Mouse (Mus musculus) MEL (cell line): Measurements from ENCODE around the gene Fars2.

Experiments used
- CTCF ChIP-seq, 3 experiments: IDR thresholded peaks in 2 of 3; conservative IDR thresholded peaks in 1 of 3; 2 replicates each; pipeline ENCODE4 v1.5.1; 2011 to 2012; ENCODE audit warnings: low read length in 3 of 3, low read depth in 2 of 3, mild to moderate bottlenecking in 2 of 3, improper control_type of control experiment in 1 of 3, inconsistent platforms in 1 of 3, mixed read lengths in 1 of 3, moderate library complexity in 1 of 3; ENCODE audit not compliant: control insufficient read depth in 1 of 3, insufficient read depth in 1 of 3, poor library complexity in 1 of 3, severe bottlenecking in 1 of 3
- EP300 ChIP-seq, 2 experiments: IDR thresholded peaks; 2 replicates each; pipeline ENCODE4 v1.6.1; 2011; ENCODE audit warnings: improper control_type of control experiment in 2 of 2, low read length in 2 of 2, low read depth in 1 of 2, mild to moderate bottlenecking in 1 of 2
- GATA1 ChIP-seq: IDR thresholded peaks from 2 replicates; pipeline ENCODE4 v1.6.1; 2011; ENCODE audit warnings: low read depth, low read length, improper control_type of control experiment
- HCFC1 ChIP-seq: IDR thresholded peaks from 2 replicates; pipeline ENCODE4 v1.6.1; 2012; ENCODE audit warnings: low read depth, mild to moderate bottlenecking, inconsistent platforms, low read length, improper control_type of control experiment, moderate library complexity
- MYC ChIP-seq: IDR thresholded peaks from 2 replicates; pipeline ENCODE4 v1.6.1; 2011; ENCODE audit warnings: low read depth, mild to moderate bottlenecking, low read length, improper control_type of control experiment, moderate library complexity
- POLR2A ChIP-seq, 2 experiments: IDR thresholded peaks; 2 replicates each; pipeline ENCODE4 v1.6.1; 2011 to 2012; ENCODE audit warnings: low read length in 2 of 2, mild to moderate bottlenecking in 2 of 2, control low read depth in 1 of 2, improper control_type of control experiment in 1 of 2, low read depth in 1 of 2, moderate library complexity in 1 of 2; ENCODE audit not compliant: control insufficient read depth in 1 of 2, insufficient read depth in 1 of 2, poor library complexity in 1 of 2
- USF2 ChIP-seq, 2 experiments: IDR thresholded peaks; 2 replicates each; pipeline ENCODE4 v1.6.1; 2011 to 2012; ENCODE audit warnings: improper control_type of control experiment in 2 of 2, low read length in 2 of 2, borderline replicate concordance in 1 of 2, inconsistent platforms in 1 of 2, low read depth in 1 of 2, mild to moderate bottlenecking in 1 of 2; ENCODE audit not compliant: insufficient read depth in 1 of 2

- TF ChIP-seq POLR2A (IDR thresholded peaks at IDR 0.05; ENCODE audit: control insufficient read depth in 1 of 2, insufficient read depth in 1 of 2, low read depth in 1 of 2, low read length in 2 of 2, poor library complexity in 1 of 2) (no peak), HCFC1 (no peak), CTCF (IDR thresholded peaks at IDR 0.05 in 2 of 3, conservative IDR thresholded peaks at IDR 0.05 in 1 of 3; ENCODE audit: control insufficient read depth in 1 of 3, insufficient read depth in 1 of 3, low read depth in 2 of 3, low read length in 3 of 3, poor library complexity in 1 of 3, severe bottlenecking in 1 of 3) (no peak), GATA1 (no peak), EP300 (IDR thresholded peaks at IDR 0.05; ENCODE audit: low read depth in 1 of 2, low read length in 2 of 2) (no peak), USF2 (IDR thresholded peaks at IDR 0.05; ENCODE audit: borderline replicate concordance in 1 of 2, insufficient read depth in 1 of 2, low read depth in 1 of 2, low read length in 2 of 2) (no peak), MYC (no peak)
Observed at GRCm38 (mm10) chr13:36242261-36242660, 125.0 kb downstream of the Fars2 start.
